Mouse (Mus musculus) T-helper 1 cell (primary cell): ENCODE data around the gene Zfyve16.

Source experiments
- in situ Hi-C: fragments of 300-600 bp; cut with MboI, MseI; formaldehyde crosslinking; loops from one replicate; pipeline ENCODE4 v1.15.1; 2025; ENCODE audit warnings: high pct_unique_total_duplicates

Zfyve16 gene

GRCm38 (mm10) chr13:92469381-92469780, 61.3 kb downstream of the Zfyve16 start:
- in situ Hi-C loops, result no loop called here

GRCm38 (mm10) chr13:92467891-92468290, 62.8 kb downstream of the Zfyve16 start:
- in situ Hi-C loops, result no loop called here

- in situ Hi-C loops, result no loop called here
Measured at GRCm38 (mm10) chr13:92464698-92465097, 66.0 kb downstream of the Zfyve16 start.

GRCm38 (mm10) chr13:92446872-92447271, 83.8 kb downstream of the Zfyve16 start:
- in situ Hi-C loops, result no loop called here

- in situ Hi-C loops, result no loop called here
Measured at GRCm38 (mm10) chr13:92440286-92440685, 90.4 kb downstream of the Zfyve16 start.

- in situ Hi-C loops, result no loop called here
Measured at GRCm38 (mm10) chr13:92438656-92439055, 92.0 kb downstream of the Zfyve16 start.
